Mouse (Mus musculus) heart, postnatal 0 days (tissue): ENCODE measurements around the gene Ston1. TPM values are rescaled to one million over a fixed set of nuclear protein-coding genes. Genes with fewer than 3 reads are reported as not detected.

Source experiments
- ATAC-seq: fragments of 200-750 bp; cut with Nextera tagmentation; 2 replicates; pipeline ENCODE4 v1.8.0; 2017; ENCODE audit warnings: low read depth, moderate number of reproducible peaks, moderate library complexity; ENCODE audit not compliant: insufficient read depth
- DNase-seq: peaks from one replicate; pipeline ENCODE4 v3.0.0-alpha.2; 2016; ENCODE audit warnings: low spot score
- H3K27ac ChIP-seq: fragments of 300-500 bp; sonication (generic); 2 replicates; pipeline ENCODE4 v1.5.1; 2014; ENCODE audit warnings: low read depth, mild to moderate bottlenecking
- H3K27me3 ChIP-seq: fragments of 300-500 bp; sonication (generic); 2 replicates; pipeline ENCODE4 v1.6.1; 2014; ENCODE audit warnings: low read length, mixed read lengths; ENCODE audit not compliant: control insufficient read depth, insufficient read depth
- H3K36me3 ChIP-seq: fragments of 300-500 bp; sonication (generic); replicated peaks from 2 replicates; pipeline ENCODE4 v1.6.1; 2014; ENCODE audit warnings: low read length, mixed read lengths; ENCODE audit not compliant: control insufficient read depth, insufficient read depth
- H3K4me1 ChIP-seq: fragments of 300-500 bp; sonication (generic); 2 replicates; pipeline ENCODE4 v1.6.1; 2014; ENCODE audit warnings: antibody characterized with exemption; ENCODE audit not compliant: control insufficient read depth, insufficient read depth
- H3K4me2 ChIP-seq: fragments of 300-500 bp; sonication (generic); 2 replicates; pipeline ENCODE4 v1.6.1; 2014; ENCODE audit warnings: low read depth, mild to moderate bottlenecking, low read length, moderate library complexity
- H3K4me3 ChIP-seq: fragments of 300-500 bp; sonication (generic); 2 replicates; pipeline ENCODE4 v1.5.1; 2014; ENCODE audit warnings: low read depth, low read length
- H3K9ac ChIP-seq: fragments of 300-500 bp; sonication (generic); replicated peaks from 2 replicates; pipeline ENCODE4 v1.6.1; 2014; ENCODE audit warnings: low read depth, low read length, mixed read lengths
- H3K9me3 ChIP-seq: fragments of 300-500 bp; sonication (generic); replicated peaks from 2 replicates; pipeline ENCODE4 v1.6.1; 2016; ENCODE audit warnings: low read length; ENCODE audit not compliant: control insufficient read depth
- CTCF ChIP-seq: IDR thresholded peaks from 2 replicates; pipeline ENCODE4 v1.5.1; 2016; ENCODE audit warnings: antibody characterized with exemption, control low read depth, low read depth
- EP300 ChIP-seq: IDR thresholded peaks from 2 replicates; pipeline ENCODE4 v1.6.1; 2016; ENCODE audit warnings: antibody characterized with exemption, low read depth
- WGBS: fragments of 180-500 bp; shearing (Covaris S2); extraction: QIAGEN DNeasy Blood & Tissue Kit; methylation state at CpG from one replicate; pipeline ENCODE4 v1.1.7; 2014; 5-methylcytosine and 5-hydroxymethylcytosine counted together
- polyA plus RNA-seq: library from polyadenylated mRNA; unstranded; fragments of >200 nt; fragmentation: Nextera tagmentation; extraction: Ambion mirVana; gene quantifications from 2 replicates; pipeline ENCODE4 v1.2.1, GENCODE M21; 2015
- total RNA-seq: library from RNA; depleted of rRNA; stranded (reverse); fragments of >200 nt; gene quantifications from 2 replicates; pipeline ENCODE4 v1.2.3, GENCODE M21; 2014; ENCODE audit warnings: low replicate concordance; rRNA removed

Gene Ston1
- total and polyA plus RNA-seq, 2 experiments from 2014 or later: 3.9 to 4.2 TPM

DNA sequence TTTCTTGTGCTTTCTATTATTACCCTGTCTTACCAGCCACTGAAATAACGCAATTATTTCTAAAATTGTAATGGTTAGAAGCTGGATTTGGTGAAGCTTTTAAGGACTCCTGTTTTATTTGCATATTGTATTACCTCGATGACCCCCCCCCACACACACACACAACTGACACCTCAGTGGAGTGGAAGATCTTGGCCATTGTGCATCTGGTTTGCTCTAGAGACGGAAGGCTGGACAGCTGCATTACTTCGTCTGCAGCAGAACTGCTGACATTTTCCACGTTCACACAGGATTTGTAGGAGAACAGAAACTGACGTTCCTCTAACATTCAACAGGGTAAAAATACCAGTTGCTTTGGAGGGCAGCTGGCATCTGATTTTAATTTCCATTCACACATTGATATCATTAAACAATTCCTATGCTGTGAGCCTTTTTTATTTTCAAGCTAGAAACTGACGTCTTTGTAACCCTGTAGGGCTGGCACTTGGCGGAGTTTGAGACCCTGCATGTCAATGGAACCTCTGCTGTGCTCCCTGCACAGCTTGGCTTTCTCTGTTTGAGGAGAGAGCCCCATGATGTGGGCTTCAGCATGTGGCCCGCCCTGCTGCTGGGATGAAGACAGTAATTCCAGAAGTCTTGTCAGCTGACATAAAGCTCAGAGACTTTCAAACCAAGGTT is 99.3 kb downstream of the Ston1 start:
- no peak for ATAC-seq
- H3K27ac ChIP-seq: no peak overlapping the region
- no peaks in the 10 kb centered on the region for H3K36me3 ChIP-seq
- H3K9ac ChIP-seq: no peak overlapping the region
- no peak overlapping the region; the same call in 1 of the 2 replicates for H3K4me2 ChIP-seq
- H3K4me1 ChIP-seq: no peaks in the 10 kb centered on the region
- 58% methylated on average over 9 of the region's 9 CpGs for WGBS
- no peak overlapping the region for H3K4me3 ChIP-seq
- no peak for TF ChIP-seq CTCF
- no peak for TF ChIP-seq EP300
- no peak for DNase-seq
- H3K9me3 ChIP-seq: no peaks in the 10 kb centered on the region; the same call in 1 of the 2 replicates
- no peaks in the 10 kb centered on the region for H3K27me3 ChIP-seq

DNA sequence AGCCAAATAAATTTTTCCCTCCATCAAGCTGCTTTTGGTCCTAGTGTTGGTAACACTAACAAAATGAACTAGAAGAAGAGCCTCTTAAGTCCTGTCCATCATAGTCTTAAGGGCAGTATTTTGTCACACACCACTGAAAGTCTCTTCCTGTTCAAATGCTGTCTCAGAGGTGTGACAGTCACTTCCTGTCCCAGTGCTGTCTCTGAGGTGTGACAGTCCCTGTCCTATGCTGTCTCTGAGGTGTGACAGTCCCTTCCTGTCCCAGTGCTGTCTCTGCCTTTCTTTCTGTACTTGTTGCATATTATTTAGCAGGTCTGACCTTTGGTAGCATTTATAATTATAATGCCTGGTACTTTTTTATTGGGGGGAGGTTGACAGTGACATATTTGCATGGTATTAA is 103.4 kb downstream of the Ston1 start:
- H3K9me3 ChIP-seq: no peaks in the 10 kb centered on the region; the same call in 1 of the 2 replicates
- no peak overlapping the region for H3K4me2 ChIP-seq
- H3K36me3 ChIP-seq: no peaks in the 10 kb centered on the region
- DNase-seq (no peak), ATAC-seq (no peak)
- H3K27ac ChIP-seq: no peak overlapping the region
- no peak for TF ChIP-seq CTCF
- TF ChIP-seq EP300: no peak
- H3K4me1 ChIP-seq: no peaks in the 10 kb centered on the region
- H3K27me3 ChIP-seq: no peaks in the 10 kb centered on the region
- no peak overlapping the region for H3K9ac ChIP-seq
- no peak overlapping the region for H3K4me3 ChIP-seq

DNA sequence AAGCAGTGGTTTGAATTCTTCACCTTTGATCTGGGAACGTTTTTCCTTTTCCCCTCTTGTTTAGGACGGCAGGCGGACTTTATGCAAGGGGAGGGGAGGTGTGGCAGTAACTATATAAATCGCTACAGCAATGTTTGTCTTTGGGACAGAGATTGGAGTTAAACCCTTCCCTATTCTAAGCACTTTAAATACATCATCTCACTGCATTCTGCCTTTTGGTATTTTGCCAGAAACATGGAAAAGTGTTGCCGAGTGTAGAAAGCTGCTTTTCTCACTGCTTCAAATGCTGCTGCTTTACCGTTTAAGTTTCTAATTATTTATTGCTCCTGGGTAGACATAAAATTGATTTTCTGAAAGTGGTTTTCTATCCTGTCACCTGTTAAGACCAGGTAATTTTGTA is 104.9 kb downstream of the Ston1 start:
- Histone ChIP-seq H3K36me3 (no peaks in the 10 kb centered on the region), H3K9ac (no peak overlapping the region), H3K27me3 (no peaks in the 10 kb centered on the region), H3K4me3 (no peak overlapping the region), H3K4me2 (no peak overlapping the region), H3K9me3 (no peaks in the 10 kb centered on the region; the same call in 1 of the 2 replicates), H3K4me1 (no peaks in the 10 kb centered on the region), H3K27ac (no peak overlapping the region)
- 24% methylated on average over 6 of the region's 6 CpGs for WGBS
- TF ChIP-seq CTCF: no peak
- TF ChIP-seq EP300: no peak
- ATAC-seq (no peak), DNase-seq (no peak)

DNA sequence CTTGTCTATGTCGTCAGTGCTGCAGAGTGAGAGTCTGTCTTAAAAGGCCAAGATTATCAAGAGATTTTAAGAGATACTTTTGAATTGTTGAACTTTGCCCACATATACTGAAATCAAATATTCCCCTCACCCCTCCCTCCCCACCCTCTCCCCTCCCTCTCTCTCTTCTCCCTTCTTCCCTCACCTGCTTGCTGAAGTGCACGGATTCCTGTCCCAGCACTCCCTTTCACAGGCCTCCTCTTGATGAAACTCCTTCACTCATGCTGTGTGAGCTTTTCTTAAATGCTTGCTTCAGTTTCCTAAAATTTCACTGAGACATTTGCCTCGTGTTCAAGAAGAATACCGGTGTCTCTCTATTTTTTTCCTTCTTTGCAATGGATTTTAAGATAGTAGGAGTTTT is 105.6 kb downstream of the Ston1 start:
- H3K27me3 ChIP-seq: no peaks in the 10 kb centered on the region
- H3K27ac ChIP-seq: no peak overlapping the region
- no peak for ATAC-seq
- H3K9me3 ChIP-seq: no peaks in the 10 kb centered on the region; the same call in 1 of the 2 replicates
- H3K4me1 ChIP-seq: no peaks in the 10 kb centered on the region
- no peak for TF ChIP-seq CTCF
- no peak for TF ChIP-seq EP300
- no peaks in the 10 kb centered on the region for H3K36me3 ChIP-seq
- no peak overlapping the region for H3K4me3 ChIP-seq
- H3K4me2 ChIP-seq: no peak overlapping the region
- WGBS: 50% methylated on average over 4 of the region's 4 CpGs
- no peak overlapping the region for H3K9ac ChIP-seq
- no peak for DNase-seq

DNA sequence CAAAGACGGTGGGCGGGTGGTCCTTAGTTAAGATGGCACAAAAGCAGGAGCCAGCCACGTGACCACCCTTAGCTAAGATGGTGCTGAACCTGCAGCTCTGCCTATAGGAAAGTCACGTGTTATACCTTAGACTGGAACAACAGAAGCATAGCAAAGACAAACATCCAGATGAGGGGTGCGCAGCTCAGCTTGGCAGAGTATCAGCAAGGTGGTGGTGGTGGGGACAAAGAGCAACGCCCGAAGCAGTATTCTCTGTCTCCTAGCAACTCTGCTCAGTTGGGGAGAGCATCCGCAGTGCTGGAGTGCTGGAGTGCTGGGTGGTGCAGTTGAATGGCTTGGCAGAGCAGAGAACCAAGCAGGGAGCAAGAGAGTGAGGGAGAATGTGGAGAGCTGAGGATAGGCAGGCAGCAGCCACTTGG is 108.8 kb downstream of the Ston1 start:
- Histone ChIP-seq H3K4me1 (no peaks in the 10 kb centered on the region), H3K36me3 (no peaks in the 10 kb centered on the region), H3K9me3 (no peaks in the 10 kb centered on the region), H3K4me3 (no peak overlapping the region), H3K4me2 (no peak overlapping the region), H3K27me3 (no peaks in the 10 kb centered on the region), H3K9ac (no peak overlapping the region), H3K27ac (no peak overlapping the region)
- no peak for TF ChIP-seq EP300
- TF ChIP-seq CTCF: no peak
- DNase-seq (no peak), ATAC-seq (no peak)
- 52% methylated on average over 8 of the region's 8 CpGs for WGBS

Other genes starting within 250 kb of the Ston1 start
- 7.8 and 9.0 TPM in 2 replicates for gene Foxn2, start 157.0 kb upstream of the Ston1 start, total RNA-seq
- gene Foxn2, start 157.0 kb upstream of the Ston1 start, polyA plus RNA-seq: 4.9 and 5.4 TPM in 2 replicates
- 5.9 and 10.9 TPM in 2 replicates for gene Ppp1r21, start 67.6 kb upstream of the Ston1 start, total RNA-seq
- gene Ppp1r21, start 67.6 kb upstream of the Ston1 start, polyA plus RNA-seq: 5.8 and 6.6 TPM in 2 replicates
- not detected in 2 replicates for gene Gtf2a1l, start 71.0 kb downstream of the Ston1 start, total RNA-seq
- not detected in 2 replicates for gene Gtf2a1l, start 71.0 kb downstream of the Ston1 start, polyA plus RNA-seq
- gene Lhcgr, start 194.3 kb downstream of the Ston1 start, total RNA-seq: not detected in 2 replicates
- 0.10 TPM in 1 of 2 replicates, not detected in the other for gene Lhcgr, start 194.3 kb downstream of the Ston1 start, polyA plus RNA-seq